Mouse (Mus musculus) gastrocnemius, adult 8-10 months (tissue): ENCODE results near the gene Trap1. TPM values are rescaled to one million over a fixed set of nuclear protein-coding genes. Genes with fewer than 3 reads are reported as not detected.

Source experiments
- microRNA-seq: library from miRNA; unstranded; fragments of <30 nt; microRNA quantifications from one replicate; pipeline ENCODE4 v1.2.0, GENCODE M21; 2022
- total RNA-seq, 4 experiments: library from RNA; stranded (reverse); gene quantifications; 2 replicates each; pipeline ENCODE4 v1.2.4; 2022

Trap1 gene
- total RNA-seq, 4 experiments from 2014 or later: 117 to 132 (median 130) TPM

Small RNAs within 50 kb of the gene (microRNA-seq; reads per million reads assigned to microRNA genes)
- not detected for gene Gm23413

Other genes with a start within 250 kb of the Trap1 start
- gene Olfr15, start 246.9 kb downstream of the Trap1 start, total RNA-seq: not detected
- gene Zfp174, start 230.6 kb downstream of the Trap1 start, total RNA-seq: 1 to 10 TPM; 1.5 to 2.0 (median 1.7) TPM
- gene Naa60, start 205.5 kb downstream of the Trap1 start, total RNA-seq: 10 to 100 TPM; 35.2 to 54.2 (median 42.0) TPM
- gene Zfp597, start 193.3 kb downstream of the Trap1 start, total RNA-seq: 1 to 10 TPM; 6.5 to 9.3 (median 7.1) TPM
- under 1 TPM in 1 of 4 experiments, not detected in 3; 0.65 TPM for gene Gm20695, start 193.2 kb downstream of the Trap1 start, total RNA-seq
- gene 1700037C18Rik, start 169.1 kb downstream of the Trap1 start, total RNA-seq: 1 to 10 TPM; 2.4 to 3.0 (median 2.6) TPM
- 1 to 10 TPM; 5.9 to 8.3 (median 7.1) TPM for gene Cluap1, start 169.0 kb downstream of the Trap1 start, total RNA-seq
- 1 to 10 TPM; 1.6 to 2.3 (median 1.9) TPM for gene Nlrc3, start 101.2 kb downstream of the Trap1 start, total RNA-seq
- 1 to 10 TPM; 6.1 to 8.8 (median 7.7) TPM for gene Slx4, start 74.1 kb downstream of the Trap1 start, total RNA-seq
- under 1 TPM in 2 of 4 experiments, not detected in 2; 0.44 to 0.52 TPM for gene Dnase1, start 40.9 kb downstream of the Trap1 start, total RNA-seq
- gene Crebbp, start 136.2 kb upstream of the Trap1 start, total RNA-seq: 10 to 100 TPM; 36.3 to 38.3 (median 37.0) TPM